Mouse (Mus musculus) CH12F3 (cell line): Measurements from ENCODE around the gene Gadd45b.

Experiments
- in situ Hi-C: fragments of 300-500 bp; cut with MboI; formaldehyde crosslinking; loops from 2 replicates; pipeline ENCODE4 v1.14.3; 2020; ENCODE audit warnings: low sequenced_read_pairs

Gadd45b gene

DNA sequence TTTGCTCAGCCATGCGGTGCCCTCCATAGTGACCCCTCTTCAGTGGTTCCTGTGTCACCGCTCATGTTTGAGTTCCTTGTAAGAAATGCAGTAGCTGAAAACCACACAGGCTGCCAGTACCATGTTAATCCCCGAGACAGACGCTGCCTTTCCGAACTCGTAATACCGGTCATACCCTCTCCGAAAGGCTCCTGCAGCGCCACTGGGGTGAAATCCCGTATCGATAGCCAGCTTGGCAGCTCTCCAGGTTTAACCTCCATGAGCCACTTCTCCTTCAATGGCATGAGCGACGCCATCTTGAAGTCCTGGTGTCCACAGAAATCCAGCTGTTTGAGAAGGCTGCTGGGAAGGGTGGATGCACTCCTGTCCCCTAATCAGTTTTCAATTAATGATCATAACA lies 24.5 kb downstream of the Gadd45b start:
- in situ Hi-C loops: no loop called here

DNA sequence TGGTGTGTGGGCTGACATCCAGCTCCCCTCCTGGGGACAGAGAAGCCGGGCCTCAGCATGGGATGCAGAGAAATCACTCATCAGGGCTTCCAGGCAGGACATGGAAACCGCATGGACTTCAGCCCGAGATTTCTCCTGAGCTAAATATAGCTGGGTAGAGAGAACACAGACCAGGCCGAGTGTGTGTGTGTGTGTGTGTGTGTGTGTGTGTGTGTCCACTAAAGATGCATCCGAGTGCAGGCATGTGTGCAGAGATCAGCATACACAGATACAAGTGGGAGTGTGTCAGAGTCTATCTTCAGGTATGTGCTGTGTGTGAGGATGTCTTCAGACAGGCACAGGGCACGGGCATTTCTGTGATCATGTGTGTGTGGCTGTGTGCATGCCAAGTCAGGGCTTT lies 25.0 kb downstream of the Gadd45b start:
- in situ Hi-C loops: no loop called here

- in situ Hi-C loops: no loop called here
Measured at GRCm38 (mm10) chr10:80955536-80955935, 25.7 kb downstream of the Gadd45b start.

- in situ Hi-C loops: no loop called here
Measured at GRCm38 (mm10) chr10:80956385-80956784, 26.5 kb downstream of the Gadd45b start.

- in situ Hi-C loops: no loop called here
Measured at GRCm38 (mm10) chr10:80956901-80957300, 27.0 kb downstream of the Gadd45b start.

DNA sequence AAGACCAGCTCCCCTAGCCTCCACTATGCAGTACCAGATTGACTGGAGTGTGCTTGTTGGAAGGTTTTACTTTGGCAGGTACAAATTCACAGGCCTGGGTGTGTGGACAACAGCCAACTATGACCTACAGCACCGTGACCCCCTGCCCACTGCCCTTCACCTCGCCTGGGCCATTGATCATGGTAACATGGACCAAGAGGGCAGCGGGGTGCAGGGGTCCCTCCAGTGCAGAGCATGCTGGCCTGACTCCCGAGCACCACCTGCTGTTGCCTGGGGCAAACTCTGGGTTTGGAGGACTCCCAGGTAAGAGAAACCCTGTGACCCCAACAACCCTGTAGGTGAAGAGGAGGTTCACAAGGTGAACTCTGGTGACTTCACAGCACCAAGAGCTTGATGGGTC lies 27.9 kb downstream of the Gadd45b start:
- in situ Hi-C loops: no loop called here

GRCm38 (mm10) chr10:80958979-80959637 lies 29.2 kb downstream of the Gadd45b start:
- in situ Hi-C loops: no loop called here

DNA sequence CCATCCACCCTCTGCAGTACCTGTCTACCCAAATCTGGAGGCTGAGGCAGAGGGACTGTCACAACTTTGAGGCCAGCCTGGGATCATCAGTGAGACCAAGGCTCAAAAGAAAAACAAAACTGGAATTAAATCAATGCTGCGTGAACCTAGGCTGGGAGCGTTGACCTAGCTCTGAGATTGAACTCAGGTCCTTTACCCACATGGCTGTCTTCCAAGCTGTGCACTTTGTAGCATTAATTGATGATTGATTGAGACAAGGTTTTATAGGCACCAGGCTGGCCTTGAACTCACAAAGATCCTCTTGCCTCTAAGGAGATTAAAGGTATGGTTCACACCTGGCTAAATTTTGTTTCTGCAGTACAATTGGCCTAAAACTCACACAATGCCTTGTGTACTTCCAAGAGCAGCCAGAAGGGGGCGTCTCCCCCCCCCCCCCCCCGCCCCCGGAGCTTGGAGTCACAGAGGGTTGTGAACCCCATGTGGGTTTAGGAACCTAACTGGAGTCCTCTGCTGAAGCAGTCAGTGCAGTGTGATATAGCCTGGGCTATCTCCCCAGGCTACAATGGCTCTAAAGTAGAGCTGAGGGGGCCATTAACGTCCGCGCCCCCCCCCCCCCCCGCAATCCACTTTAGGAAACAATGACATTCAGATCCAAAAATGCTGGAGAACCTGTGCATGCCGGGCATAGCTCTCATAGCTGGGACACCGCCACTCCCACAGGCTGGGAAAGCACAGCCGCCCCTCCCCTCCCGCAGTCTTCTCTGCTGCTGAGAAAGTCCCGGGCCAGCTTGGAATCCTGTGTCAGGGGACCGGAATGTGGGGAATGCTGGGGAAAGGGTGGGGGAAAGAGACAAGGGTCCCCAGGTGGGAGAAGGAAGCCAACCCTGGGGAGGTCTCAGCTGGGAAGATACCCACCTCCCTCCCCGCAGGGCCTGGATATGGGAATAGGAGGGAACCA lies 31.0 kb downstream of the Gadd45b start:
- in situ Hi-C loops: no loop called here

GRCm38 (mm10) chr10:80962051-80962472 lies 32.2 kb downstream of the Gadd45b start:
- in situ Hi-C loops: no loop called here

GRCm38 (mm10) chr10:80962585-80962984 lies 32.7 kb downstream of the Gadd45b start:
- in situ Hi-C loops: no loop called here

- in situ Hi-C loops: no loop called here
Measured at GRCm38 (mm10) chr10:80963031-80963975, 33.4 kb downstream of the Gadd45b start.

GRCm38 (mm10) chr10:80966296-80966695 lies 36.4 kb downstream of the Gadd45b start:
- in situ Hi-C loops: no loop called here

- in situ Hi-C loops: no loop called here
Measured at GRCm38 (mm10) chr10:80967101-80967656, 37.3 kb downstream of the Gadd45b start.

- in situ Hi-C loops: no loop called here
Measured at GRCm38 (mm10) chr10:80968106-80968505, 38.2 kb downstream of the Gadd45b start.

DNA sequence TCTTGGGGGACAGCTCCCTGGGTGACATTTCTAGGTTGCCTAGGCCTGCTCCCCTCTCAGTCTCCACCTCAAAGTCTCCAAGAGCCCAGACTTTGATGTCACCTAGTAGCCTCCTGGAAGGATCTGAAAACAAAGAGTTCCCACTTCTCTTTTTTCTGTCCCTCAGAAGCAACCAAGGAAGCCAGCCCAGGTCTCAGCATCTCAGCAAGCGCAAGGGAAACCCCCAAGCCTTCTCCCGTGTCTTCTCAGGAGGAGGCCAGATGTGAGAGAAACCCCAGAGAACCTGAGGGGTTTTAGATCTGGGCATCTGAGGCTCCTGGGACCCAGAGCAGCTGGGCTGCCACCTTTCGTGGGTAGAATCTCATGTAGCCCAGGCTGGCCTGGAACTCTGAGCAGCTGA lies 39.4 kb downstream of the Gadd45b start:
- in situ Hi-C loops: no loop called here

DNA sequence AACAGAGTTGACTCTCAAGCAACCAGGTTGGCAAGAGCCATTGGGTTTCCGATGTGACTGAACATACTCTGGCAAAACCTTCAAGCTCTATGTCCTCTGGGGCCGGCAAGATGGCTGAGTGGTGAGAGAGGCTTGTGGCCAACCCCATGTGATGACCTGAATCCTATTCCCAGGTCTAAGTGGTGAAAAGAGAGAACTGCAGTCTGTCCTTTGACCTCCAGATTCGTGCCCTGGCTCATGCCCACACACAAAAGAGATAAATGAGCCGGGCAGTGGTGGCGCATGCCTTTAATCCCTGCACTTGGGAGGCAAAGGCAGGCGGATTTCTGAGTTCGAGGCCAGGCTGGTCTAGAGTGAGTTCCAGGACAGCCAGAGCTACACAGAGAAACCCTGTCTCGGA lies 40.3 kb downstream of the Gadd45b start:
- in situ Hi-C loops: no loop called here

GRCm38 (mm10) chr10:80971533-80971932 lies 41.7 kb downstream of the Gadd45b start:
- in situ Hi-C loops: no loop called here

- in situ Hi-C loops: no loop called here
Measured at GRCm38 (mm10) chr10:80972071-80972987, 42.5 kb downstream of the Gadd45b start.

DNA sequence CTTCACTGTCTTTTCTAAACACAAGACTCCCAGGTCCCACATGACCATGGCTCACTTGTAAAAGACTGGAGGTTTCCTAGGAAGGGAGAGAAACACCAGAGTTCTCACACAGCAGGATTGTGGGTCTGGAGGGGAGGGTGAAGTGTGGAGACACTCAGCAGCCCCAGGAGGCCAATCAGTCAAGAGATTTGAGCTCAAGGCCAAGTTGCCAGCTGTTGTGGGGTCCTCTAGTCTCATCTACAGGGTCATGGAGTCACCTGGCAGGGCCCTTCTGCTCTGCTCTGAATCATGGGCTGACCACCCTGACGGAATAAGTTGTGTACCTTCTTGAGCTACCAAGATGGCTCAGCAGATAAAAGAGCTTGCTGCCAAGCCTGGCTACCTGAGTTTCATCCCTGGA lies 43.8 kb downstream of the Gadd45b start:
- in situ Hi-C loops: no loop called here

- in situ Hi-C loops: no loop called here
Measured at GRCm38 (mm10) chr10:80975478-80975877, 45.6 kb downstream of the Gadd45b start.
